Mouse (Mus musculus): ENCODE results near the gene Gm28360. TPM values are rescaled to one million over a fixed set of nuclear protein-coding genes. Genes with fewer than 3 reads are reported as not detected.
"Not testable (repeated sequence)": the region's sequence is repeated elsewhere in the genome, so short reads cannot be mapped to it uniquely, and the experiment has no call there.

Gene Gm28360
- polyA plus RNA-seq (2015; fragmentation: Nextera tagmentation; extraction: Ambion mirVana) = not detected in 2 replicates

DNA sequence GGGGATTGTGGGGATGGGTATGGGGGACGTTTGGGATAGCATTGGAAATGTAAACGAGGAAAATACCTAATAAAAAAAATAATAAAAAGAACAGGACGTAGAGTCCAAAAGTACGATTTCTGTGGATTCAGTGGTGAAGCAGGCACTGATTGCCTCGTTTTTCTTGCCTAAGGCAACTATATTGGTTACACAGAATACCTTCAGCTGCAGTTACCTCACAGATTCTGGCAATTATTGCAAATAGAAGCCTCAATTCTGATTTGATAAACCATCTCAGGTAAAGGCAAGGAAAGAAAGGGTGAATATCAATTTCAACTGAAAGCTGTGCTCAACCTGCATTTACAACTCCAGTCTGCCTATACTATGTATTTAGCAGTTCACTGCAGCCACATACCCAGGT, at the start of gene Gm28360:
Gene Gm28360, plus strand, starts transcription at position 301 of the 400 bp plus-strand sequence.
- not testable (repeated sequence) for H3K4me1 ChIP-seq (ENCODE audit: control insufficient read depth, insufficient read depth, low read length); H3K4me2 ChIP-seq (ENCODE audit: low read depth, low read length); ATAC-seq; H3K4me3 ChIP-seq (ENCODE audit: low read length); H3K9me3 ChIP-seq (ENCODE audit: control insufficient read depth, low read length); H3K27me3 ChIP-seq (replicated peaks; ENCODE audit: control insufficient read depth, insufficient read depth, low read length); H3K27ac ChIP-seq (ENCODE audit: low read length); H3K36me3 ChIP-seq (ENCODE audit: control insufficient read depth, insufficient read depth, low read length); H3K9ac ChIP-seq (ENCODE audit: low read depth, low read length)
- WGBS = 71% methylated on average over 5 of the region's 5 CpGs

DNA sequence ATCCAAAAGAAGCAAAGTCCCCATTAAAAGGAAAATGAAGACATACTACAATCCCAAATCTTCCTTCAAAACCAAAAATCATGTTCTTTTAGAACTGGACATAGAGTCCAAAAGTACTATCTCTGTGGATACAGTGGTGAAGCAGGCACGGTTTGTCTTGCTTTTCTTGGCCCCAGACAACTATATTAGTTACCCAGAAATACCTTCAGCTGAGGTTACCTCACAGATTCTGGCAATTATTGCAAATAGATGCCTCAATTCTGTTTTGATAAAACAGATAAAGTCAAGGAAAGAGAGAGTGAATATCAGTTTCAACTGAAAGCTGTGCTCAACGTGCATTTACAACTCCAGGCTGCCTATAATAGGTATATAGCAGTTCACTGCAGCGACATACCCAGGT, 49.0 kb upstream of the Gm28360 start, which contains the start of gene B020011L13Rik:
Gene B020011L13Rik, plus strand, starts transcription at position 301 of the 400 bp plus-strand sequence.
- H3K27me3 ChIP-seq (replicated peaks; ENCODE audit: control insufficient read depth, insufficient read depth, low read length); H3K9me3 ChIP-seq (ENCODE audit: control insufficient read depth, low read length); H3K4me2 ChIP-seq (ENCODE audit: low read depth, low read length); H3K9ac ChIP-seq (ENCODE audit: low read depth, low read length); H3K36me3 ChIP-seq (ENCODE audit: control insufficient read depth, insufficient read depth, low read length); H3K4me1 ChIP-seq (ENCODE audit: control insufficient read depth, insufficient read depth, low read length); H3K4me3 ChIP-seq (ENCODE audit: low read length); H3K27ac ChIP-seq (ENCODE audit: low read length); ATAC-seq: not testable (repeated sequence)
- WGBS = 60% methylated on average over 3 of the region's 3 CpGs

DNA sequence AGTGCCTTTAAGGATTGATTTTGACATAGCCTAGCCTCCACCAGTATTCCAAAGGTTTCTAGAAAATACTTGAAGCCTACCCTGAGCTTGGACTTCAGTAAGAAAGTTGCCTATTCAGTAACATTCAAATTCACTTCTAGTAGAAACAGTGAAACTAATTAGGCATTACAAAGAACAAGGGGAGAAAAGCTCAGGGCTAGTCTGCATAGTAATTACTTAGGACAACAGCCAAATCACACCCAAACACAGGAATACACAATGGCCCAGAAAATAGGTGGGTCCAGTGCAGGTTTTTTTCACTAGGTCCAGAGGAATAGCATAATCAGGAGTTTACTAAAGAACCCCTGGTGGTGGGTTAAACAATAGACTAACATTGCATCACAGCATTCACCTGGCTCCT, 13.6 kb upstream of the Gm28360 start:
- H3K4me3 ChIP-seq (ENCODE audit: low read length); H3K4me2 ChIP-seq (ENCODE audit: low read depth, low read length); H3K36me3 ChIP-seq (ENCODE audit: control insufficient read depth, insufficient read depth, low read length); H3K4me1 ChIP-seq (ENCODE audit: control insufficient read depth, insufficient read depth, low read length); H3K27ac ChIP-seq (ENCODE audit: low read length); H3K9ac ChIP-seq (ENCODE audit: low read depth, low read length); H3K9me3 ChIP-seq (ENCODE audit: control insufficient read depth, low read length); ATAC-seq; H3K27me3 ChIP-seq (replicated peaks; ENCODE audit: control insufficient read depth, insufficient read depth, low read length): not testable (repeated sequence)

- not testable (repeated sequence) for H3K36me3 ChIP-seq (ENCODE audit: control insufficient read depth, insufficient read depth, low read length); H3K9ac ChIP-seq (ENCODE audit: low read depth, low read length); H3K9me3 ChIP-seq (ENCODE audit: control insufficient read depth, low read length); H3K4me1 ChIP-seq (ENCODE audit: control insufficient read depth, insufficient read depth, low read length); H3K27ac ChIP-seq (ENCODE audit: low read length); H3K27me3 ChIP-seq (replicated peaks; ENCODE audit: control insufficient read depth, insufficient read depth, low read length); H3K4me3 ChIP-seq (ENCODE audit: low read length); ATAC-seq; H3K4me2 ChIP-seq (ENCODE audit: low read depth, low read length)
- 89% methylated on average over 3 of the region's 3 CpGs for WGBS
Measured at GRCm38 (mm10) chr1:117851718-117852117, 21.8 kb downstream of the Gm28360 start.

Other genes with a start within 250 kb of the Gm28360 start
- gene Gm28363, start 132.9 kb upstream of the Gm28360 start, polyA plus RNA-seq (2015; fragmentation: Nextera tagmentation; extraction: Ambion mirVana) = not detected in 2 replicates
- gene B020011L13Rik, start 48.9 kb upstream of the Gm28360 start, polyA plus RNA-seq (2015; fragmentation: Nextera tagmentation; extraction: Ambion mirVana) = not detected in 2 replicates
- gene Gm28168, start 97.9 kb downstream of the Gm28360 start, polyA plus RNA-seq (2015; fragmentation: Nextera tagmentation; extraction: Ambion mirVana) = not detected in 2 replicates
- not detected in 2 replicates for gene Gm7145, start 135.9 kb downstream of the Gm28360 start, polyA plus RNA-seq (2015; fragmentation: Nextera tagmentation; extraction: Ambion mirVana)

Data from intestine, embryonic 16.5 days (tissue).